Mouse (Mus musculus): ENCODE data around the gene Crx. TPM values are rescaled to one million over a fixed set of nuclear protein-coding genes. Genes with fewer than 3 reads are reported as not detected.
A peak's percentile ranks its signal among the peaks of the same experiment; 100 is the strongest.
"Not testable (repeated sequence)": the region's sequence is repeated elsewhere in the genome, so short reads cannot be mapped to it uniquely, and the experiment has no call there.

Gene Crx
- polyA plus RNA-seq (2016; fragmentation: Nextera tagmentation; extraction: Ambion mirVana): not detected in 2 replicates

- no peaks in the 10 kb centered on the region for H3K9me3 ChIP-seq
- no peak for ATAC-seq (ENCODE audit: low FRiP score)
- peaks cover 9% of the 10 kb centered on the region for H3K4me1 ChIP-seq
- no peak within 1 kb of the TSS for H3K27ac ChIP-seq
- no peaks in the 10 kb centered on the region for H3K36me3 ChIP-seq (replicated peaks)
- H3K4me3 ChIP-seq (replicated peaks): no peak within 1 kb of the TSS
- WGBS: 36% methylated on average over 4 of the region's 4 CpGs
- no peak within 1 kb of the TSS for H3K9ac ChIP-seq
- H3K27me3 ChIP-seq: no peaks in the 10 kb centered on the region
- H3K4me2 ChIP-seq: no peak within 1 kb of the TSS
Observed at GRCm38 (mm10) chr7:15879756-15880155, at the start of gene Crx. TSS of gene Crx (minus strand) at chr7:15879968.

GRCm38 (mm10) chr7:15922220-15922773 lies 42.5 kb upstream of the Crx start, which contains the start of gene Selenow:
TSS of gene Selenow (minus strand) at chr7:15922402.
- Histone ChIP-seq H3K9me3 (no peaks in the 10 kb centered on the region), H3K4me3 (replicated peaks) (peak within 1 kb of the TSS; percentile 72), H3K36me3 (replicated peaks) (peaks cover 29% of the 10 kb centered on the region), H3K4me2 (peak within 1 kb of the TSS; percentile 81), H3K27ac (peak within 1 kb of the TSS; percentile 75), H3K27me3 (peaks cover 9% of the 10 kb centered on the region; the same call in 1 of the 2 replicates), H3K9ac (peak within 1 kb of the TSS; percentile 76), H3K4me1 (peaks cover 22% of the 10 kb centered on the region)
- peak; percentile 96 for ATAC-seq (ENCODE audit: low FRiP score)
- WGBS: under 1% methylated on average over 33 of the region's 33 CpGs

- H3K4me1 ChIP-seq: peaks cover 22% of the 10 kb centered on the region
- 3% methylated on average over 10 of the region's 10 CpGs for WGBS
- peak overlapping the region; percentile 75 for H3K27ac ChIP-seq
- peaks cover 34% of the 10 kb centered on the region for H3K36me3 ChIP-seq (replicated peaks)
- H3K27me3 ChIP-seq: peaks cover 9% of the 10 kb centered on the region; the same call in 1 of the 2 replicates
- peak overlapping the region; percentile 81 for H3K4me2 ChIP-seq
- no peaks in the 10 kb centered on the region for H3K9me3 ChIP-seq
- ATAC-seq (ENCODE audit: low FRiP score): peak; percentile 68
- H3K4me3 ChIP-seq (replicated peaks): peak overlapping the region; percentile 72
- peak overlapping the region; percentile 76 for H3K9ac ChIP-seq
Observed at GRCm38 (mm10) chr7:15921796-15922195, 42.0 kb upstream of the Crx start.

GRCm38 (mm10) chr7:15920645-15921190 lies 41.0 kb upstream of the Crx start:
- H3K4me2 ChIP-seq: peak overlapping the region; percentile 81
- peaks cover 9% of the 10 kb centered on the region; the same call in 1 of the 2 replicates for H3K27me3 ChIP-seq
- H3K4me1 ChIP-seq: peaks cover 22% of the 10 kb centered on the region
- H3K27ac ChIP-seq: no peak overlapping the region
- no peak for ATAC-seq (ENCODE audit: low FRiP score)
- peaks cover 42% of the 10 kb centered on the region for H3K36me3 ChIP-seq (replicated peaks)
- no peaks in the 10 kb centered on the region for H3K9me3 ChIP-seq
- WGBS: 88% methylated on average over 6 of the region's 6 CpGs
- peak overlapping the region; percentile 76 for H3K9ac ChIP-seq
- H3K4me3 ChIP-seq (replicated peaks): peak overlapping the region; percentile 72

- H3K4me2 ChIP-seq: peak overlapping the region; percentile 81
- peak overlapping the region; percentile 72; the same call in 1 of the 2 replicates for H3K4me3 ChIP-seq (replicated peaks)
- ATAC-seq (ENCODE audit: low FRiP score): no peak
- H3K36me3 ChIP-seq (replicated peaks): peaks cover 42% of the 10 kb centered on the region
- H3K4me1 ChIP-seq: peaks cover 22% of the 10 kb centered on the region
- no peak overlapping the region for H3K27ac ChIP-seq
- H3K9me3 ChIP-seq: no peaks in the 10 kb centered on the region
- H3K27me3 ChIP-seq: peaks cover 9% of the 10 kb centered on the region; the same call in 1 of the 2 replicates
- WGBS: 95% methylated on average over 9 of the region's 9 CpGs
- H3K9ac ChIP-seq: 0 out of 2 replicates have a peak overlapping the region, but pooled peaks have one; percentile 76
Observed at GRCm38 (mm10) chr7:15919947-15920346, 40.2 kb upstream of the Crx start.

GRCm38 (mm10) chr7:15918371-15918770 lies 38.6 kb upstream of the Crx start:
- no peaks in the 10 kb centered on the region for H3K27me3 ChIP-seq
- no peak for ATAC-seq (ENCODE audit: low FRiP score)
- H3K4me3 ChIP-seq (replicated peaks): no peak overlapping the region
- no peak overlapping the region for H3K4me2 ChIP-seq
- H3K9ac ChIP-seq: no peak overlapping the region
- H3K9me3 ChIP-seq: no peaks in the 10 kb centered on the region
- H3K27ac ChIP-seq: no peak overlapping the region
- peaks cover 42% of the 10 kb centered on the region for H3K36me3 ChIP-seq (replicated peaks)
- peaks cover 22% of the 10 kb centered on the region for H3K4me1 ChIP-seq

- Histone ChIP-seq H3K27me3 (no peaks in the 10 kb centered on the region), H3K4me1 (peaks cover 17% of the 10 kb centered on the region), H3K9ac (no peak overlapping the region), H3K27ac (no peak overlapping the region), H3K4me3 (replicated peaks) (no peak overlapping the region), H3K9me3 (no peaks in the 10 kb centered on the region), H3K4me2 (no peak overlapping the region), H3K36me3 (replicated peaks) (peaks cover 42% of the 10 kb centered on the region)
- ATAC-seq (ENCODE audit: low FRiP score): no peak
- 82% methylated on average over 4 of the region's 4 CpGs for WGBS
Observed at GRCm38 (mm10) chr7:15916996-15917395, 37.2 kb upstream of the Crx start.

- Histone ChIP-seq H3K36me3 (replicated peaks) (peaks cover 42% of the 10 kb centered on the region), H3K9me3 (no peaks in the 10 kb centered on the region), H3K4me2 (no peak overlapping the region), H3K27ac (no peak overlapping the region), H3K4me1 (peaks cover 15% of the 10 kb centered on the region), H3K4me3 (replicated peaks) (no peak overlapping the region), H3K9ac (no peak overlapping the region), H3K27me3 (no peaks in the 10 kb centered on the region)
- 87% methylated on average over 3 of the region's 3 CpGs for WGBS
- no peak for ATAC-seq (ENCODE audit: low FRiP score)
Observed at GRCm38 (mm10) chr7:15916134-15916723, 36.5 kb upstream of the Crx start.

- 91% methylated on average over 4 of the region's 4 CpGs for WGBS
- not testable (repeated sequence) for ATAC-seq (ENCODE audit: low FRiP score); H3K4me2 ChIP-seq
Observed at GRCm38 (mm10) chr7:15915695-15916094, 35.9 kb upstream of the Crx start.

GRCm38 (mm10) chr7:15914751-15915150 lies 35.0 kb upstream of the Crx start:
- H3K9ac ChIP-seq: no peak overlapping the region
- 94% methylated on average over 2 of the region's 2 CpGs for WGBS
- no peak overlapping the region for H3K4me2 ChIP-seq
- no peaks in the 10 kb centered on the region for H3K27me3 ChIP-seq
- peaks cover 35% of the 10 kb centered on the region for H3K36me3 ChIP-seq (replicated peaks)
- H3K4me3 ChIP-seq (replicated peaks): no peak overlapping the region
- H3K27ac ChIP-seq: no peak overlapping the region
- ATAC-seq (ENCODE audit: low FRiP score): no peak
- 0 out of 2 replicates have a peak, but pooled peaks cover under 1% of the 10 kb centered on the region for H3K4me1 ChIP-seq
- no peaks in the 10 kb centered on the region for H3K9me3 ChIP-seq

More at GRCm38 (mm10) chr7:15915695-15916094, 35.9 kb upstream of the Crx start:
- H3K4me1 ChIP-seq; H3K27ac ChIP-seq; H3K4me3 ChIP-seq (replicated peaks); H3K9me3 ChIP-seq; H3K27me3 ChIP-seq; H3K9ac ChIP-seq: not testable (repeated sequence)
- H3K36me3 ChIP-seq (replicated peaks): peaks cover 42% of the 10 kb centered on the region

GRCm38 (mm10) chr7:15914252-15914651 lies 34.5 kb upstream of the Crx start:
- 43% methylated on average over 2 of the region's 2 CpGs for WGBS
- no peak overlapping the region for H3K4me3 ChIP-seq (replicated peaks)
- no peak for ATAC-seq (ENCODE audit: low FRiP score)
- H3K27ac ChIP-seq: no peak overlapping the region
- H3K9ac ChIP-seq: no peak overlapping the region
- H3K27me3 ChIP-seq: no peaks in the 10 kb centered on the region
- no peak overlapping the region for H3K4me2 ChIP-seq
- H3K4me1 ChIP-seq: no peaks in the 10 kb centered on the region
- H3K9me3 ChIP-seq: no peaks in the 10 kb centered on the region
- H3K36me3 ChIP-seq (replicated peaks): peaks cover 30% of the 10 kb centered on the region

- ATAC-seq (ENCODE audit: low FRiP score): peak; percentile 67
- WGBS: 0% methylated on average over 4 of the region's 4 CpGs
- no peaks in the 10 kb centered on the region for H3K9me3 ChIP-seq
- no peaks in the 10 kb centered on the region for H3K4me1 ChIP-seq
- no peak overlapping the region for H3K4me2 ChIP-seq
- H3K36me3 ChIP-seq (replicated peaks): peaks cover 13% of the 10 kb centered on the region
- H3K27ac ChIP-seq: no peak overlapping the region
- no peak overlapping the region for H3K4me3 ChIP-seq (replicated peaks)
- no peak overlapping the region for H3K9ac ChIP-seq
- no peaks in the 10 kb centered on the region for H3K27me3 ChIP-seq
Observed at GRCm38 (mm10) chr7:15912183-15912582, 32.4 kb upstream of the Crx start.

All from forebrain, embryonic 12.5 days (tissue).